Mouse (Mus musculus): ENCODE results near the gene Tmem259.

The Tmem259 gene

GRCm38 (mm10) chr10:79984195-79984816, at the start of gene Tmem259:
TSS of gene Tmem259 (minus strand) at chr10:79984330.
- no peak for DNase-seq (ENCODE audit: low spot score)

GRCm38 (mm10) chr10:80032799-80033480, 48.8 kb upstream of the Tmem259 start:
- DNase-seq (ENCODE audit: low spot score), result no peak

- no peak for DNase-seq (ENCODE audit: low spot score)
Observed at GRCm38 (mm10) chr10:80030736-80031135, 46.6 kb upstream of the Tmem259 start.

GRCm38 (mm10) chr10:80030191-80030590, 46.1 kb upstream of the Tmem259 start:
- DNase-seq (ENCODE audit: low spot score), result no peak

GRCm38 (mm10) chr10:80028521-80028846, 44.4 kb upstream of the Tmem259 start:
- no peak for DNase-seq (ENCODE audit: low spot score)

- no peak for DNase-seq (ENCODE audit: low spot score)
Observed at GRCm38 (mm10) chr10:80027681-80028520, 43.8 kb upstream of the Tmem259 start.

GRCm38 (mm10) chr10:80025889-80026288, 41.8 kb upstream of the Tmem259 start:
- DNase-seq (ENCODE audit: low spot score), result no peak

GRCm38 (mm10) chr10:80025463-80025862, 41.3 kb upstream of the Tmem259 start:
- DNase-seq (ENCODE audit: low spot score), result no peak

GRCm38 (mm10) chr10:80025044-80025347, 40.9 kb upstream of the Tmem259 start:
- no peak for DNase-seq (ENCODE audit: low spot score)

GRCm38 (mm10) chr10:80024229-80025043, 40.3 kb upstream of the Tmem259 start:
- no peak for DNase-seq (ENCODE audit: low spot score)

GRCm38 (mm10) chr10:80023758-80024157, 39.6 kb upstream of the Tmem259 start:
- DNase-seq (ENCODE audit: low spot score), result no peak

GRCm38 (mm10) chr10:80022806-80023205, 38.7 kb upstream of the Tmem259 start:
- no peak for DNase-seq (ENCODE audit: low spot score)

- no peak for DNase-seq (ENCODE audit: low spot score)
Observed at GRCm38 (mm10) chr10:80022164-80022563, 38.0 kb upstream of the Tmem259 start.

GRCm38 (mm10) chr10:80021320-80021641, 37.2 kb upstream of the Tmem259 start:
- no peak for DNase-seq (ENCODE audit: low spot score)

GRCm38 (mm10) chr10:80020603-80021319, 36.6 kb upstream of the Tmem259 start:
- no peak for DNase-seq (ENCODE audit: low spot score)

- no peak for DNase-seq (ENCODE audit: low spot score)
Observed at GRCm38 (mm10) chr10:80020191-80020590, 36.1 kb upstream of the Tmem259 start.

- DNase-seq (ENCODE audit: low spot score), result no peak
Observed at GRCm38 (mm10) chr10:80019471-80020131, 35.5 kb upstream of the Tmem259 start.

- DNase-seq (ENCODE audit: low spot score), result no peak
Observed at GRCm38 (mm10) chr10:80018739-80019297, 34.7 kb upstream of the Tmem259 start.

- DNase-seq (ENCODE audit: low spot score), result no peak
Observed at GRCm38 (mm10) chr10:80017771-80018170, 33.6 kb upstream of the Tmem259 start.

- DNase-seq (ENCODE audit: low spot score), result no peak
Observed at GRCm38 (mm10) chr10:80017361-80017760, 33.2 kb upstream of the Tmem259 start.

GRCm38 (mm10) chr10:80016931-80017330, 32.8 kb upstream of the Tmem259 start:
- no peak for DNase-seq (ENCODE audit: low spot score)

All from layer of hippocampus, adult 9-10 months (tissue).